Mouse (Mus musculus): ENCODE results near the gene Ankdd1a.

DNA sequence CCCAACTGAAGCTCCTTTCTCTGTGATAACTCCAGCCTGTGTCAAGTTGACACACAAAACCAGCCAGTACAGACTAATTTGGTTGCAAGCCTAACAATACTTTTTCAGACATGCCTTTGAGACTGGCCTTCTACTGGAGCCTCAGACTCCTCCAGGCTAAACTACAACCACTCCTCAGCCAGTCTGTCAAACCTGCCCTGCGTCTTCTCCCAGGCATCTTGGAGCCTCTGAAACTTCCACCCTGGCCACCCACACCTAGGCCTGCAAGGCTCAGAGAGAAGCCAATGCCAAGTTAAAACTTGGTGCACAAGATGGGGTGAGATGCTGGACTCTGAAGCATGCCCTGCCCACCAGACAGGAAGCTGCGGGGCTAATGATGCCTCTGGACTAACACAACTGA, 27.6 kb downstream of the Ankdd1a start:
- TF ChIP-seq CTCF (conservative IDR thresholded peaks at IDR 0.05 in 1 of 2, IDR thresholded peaks at IDR 0.05 in 1 of 2; ENCODE audit: low read depth in 2 of 2, low read length in 2 of 2) (no peak), RAD21 (IDR thresholded peaks at IDR 0.05; ENCODE audit: low read depth, low read length) (no peak), POLR2AphosphoS2 (IDR thresholded peaks at IDR 0.05; ENCODE audit: low read depth, low read length) (no peak), POLR2A (IDR thresholded peaks at IDR 0.05; ENCODE audit: low read depth, low read length) (no peak), USF2 (conservative IDR thresholded peaks at IDR 0.05; ENCODE audit: low read depth, low read length) (no peak)

Data from CH12.LX (cell line).